Mouse (Mus musculus): Measurements from ENCODE around the gene Glt8d1. TPM values are rescaled to one million over a fixed set of nuclear protein-coding genes. Genes with fewer than 3 reads are reported as not detected.

Glt8d1 gene
- polyA plus RNA-seq, 1 experiment, result 65.6 TPM

DNA sequence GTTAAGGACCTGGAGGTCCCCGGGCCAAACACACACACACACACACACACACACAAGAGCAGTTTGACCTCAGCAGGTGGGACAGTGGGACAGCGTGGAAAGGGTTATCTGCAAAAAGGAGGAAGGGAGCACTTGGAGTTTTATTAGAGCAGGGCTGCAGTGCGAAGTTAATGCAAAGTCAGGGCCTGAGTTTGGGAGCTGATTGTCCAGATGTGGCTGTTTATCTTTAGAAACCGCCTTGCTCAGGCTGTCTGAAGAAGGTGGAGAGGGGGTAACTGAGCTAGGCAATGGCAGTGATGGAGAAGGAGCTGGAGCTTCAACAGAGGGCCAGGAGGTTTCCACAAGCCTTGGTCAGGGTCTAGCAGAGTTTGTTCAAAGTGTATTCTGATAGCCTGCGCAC, 5.6 kb downstream of the Glt8d1 start:
- TF ChIP-seq POLR2A (IDR thresholded peaks at IDR 0.05; ENCODE audit: borderline replicate concordance, low read depth, low read length) (no peak), CTCF (IDR thresholded peaks at IDR 0.05; ENCODE audit: low read depth, low read length) (no peak)
- H3K4me1 ChIP-seq (ENCODE audit: control insufficient read depth, insufficient read depth, low read length), result peaks cover 7% of the 10 kb centered on the region; the same call in 1 of the 2 replicates

DNA sequence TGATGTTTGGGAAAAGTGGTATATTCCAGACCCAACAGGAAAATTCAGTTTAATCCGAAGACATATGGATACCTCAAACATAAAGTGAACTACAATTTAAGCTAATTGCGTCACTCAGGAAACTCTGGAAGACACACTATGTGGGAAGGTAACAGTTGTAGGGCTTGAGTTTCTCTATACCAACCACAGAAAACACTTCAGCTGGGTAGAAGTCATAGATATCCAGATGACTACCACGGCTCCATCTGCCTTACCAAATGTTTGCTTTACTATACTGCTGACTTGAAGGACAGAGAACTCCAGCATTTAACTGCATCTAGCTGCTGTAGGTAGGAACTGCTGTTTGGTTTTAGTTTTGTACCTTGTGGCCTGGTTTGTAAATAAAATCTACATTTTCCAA, 10.4 kb downstream of the Glt8d1 start:
- no peak overlapping the region for H3K27ac ChIP-seq (ENCODE audit: insufficient read depth, low read depth, low read length)
- no peak overlapping the region for H3K4me3 ChIP-seq (ENCODE audit: insufficient read depth, low read length)
- TF ChIP-seq POLR2A (IDR thresholded peaks at IDR 0.05; ENCODE audit: borderline replicate concordance, low read depth, low read length) (no peak), CTCF (IDR thresholded peaks at IDR 0.05; ENCODE audit: low read depth, low read length) (no peak)
- peaks cover 9% of the 10 kb centered on the region for H3K4me1 ChIP-seq (ENCODE audit: control insufficient read depth, insufficient read depth, low read length)

More for the DNA sequence above, 5.6 kb downstream of the Glt8d1 start:
- H3K4me3 ChIP-seq (ENCODE audit: insufficient read depth, low read length), result no peak overlapping the region
- no peak overlapping the region for H3K27ac ChIP-seq (ENCODE audit: insufficient read depth, low read depth, low read length)

DNA sequence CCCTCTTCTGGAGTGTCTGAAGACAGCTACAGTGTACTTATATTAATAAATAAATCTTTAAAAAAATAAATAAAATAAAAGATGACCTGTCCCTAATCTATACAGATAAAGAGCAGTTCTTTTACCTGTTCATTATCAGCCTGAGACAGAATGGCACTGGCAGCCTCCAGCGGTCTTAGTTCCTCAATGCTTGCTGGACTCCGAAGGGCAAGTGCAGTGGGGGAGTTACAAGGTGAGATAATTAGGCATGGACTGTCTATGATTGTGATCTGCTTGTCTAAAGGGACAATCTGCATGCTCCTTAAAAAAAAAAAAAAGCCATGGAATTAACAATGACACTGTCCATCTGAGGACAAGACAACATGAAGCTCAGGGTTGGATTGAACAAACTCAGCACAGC, 12.7 kb downstream of the Glt8d1 start:
- no peak for TF ChIP-seq CTCF (IDR thresholded peaks at IDR 0.05; ENCODE audit: low read depth, low read length)
- TF ChIP-seq POLR2A (IDR thresholded peaks at IDR 0.05; ENCODE audit: borderline replicate concordance, low read depth, low read length), result no peak
- no peak overlapping the region for H3K4me3 ChIP-seq (ENCODE audit: insufficient read depth, low read length)
- no peak overlapping the region for H3K27ac ChIP-seq (ENCODE audit: insufficient read depth, low read depth, low read length)
- peaks cover 14% of the 10 kb centered on the region for H3K4me1 ChIP-seq (ENCODE audit: control insufficient read depth, insufficient read depth, low read length)

GRCm38 (mm10) chr14:31016063-31016462, 14.9 kb downstream of the Glt8d1 start:
- TF ChIP-seq POLR2A (IDR thresholded peaks at IDR 0.05; ENCODE audit: borderline replicate concordance, low read depth, low read length) (no peak), CTCF (IDR thresholded peaks at IDR 0.05; ENCODE audit: low read depth, low read length) (no peak)
- H3K4me3 ChIP-seq (ENCODE audit: insufficient read depth, low read length), result no peak overlapping the region
- H3K27ac ChIP-seq (ENCODE audit: insufficient read depth, low read depth, low read length), result no peak overlapping the region
- peaks cover 14% of the 10 kb centered on the region for H3K4me1 ChIP-seq (ENCODE audit: control insufficient read depth, insufficient read depth, low read length)

- Histone ChIP-seq H3K4me1 (ENCODE audit: control insufficient read depth, insufficient read depth, low read length) (peaks cover 23% of the 10 kb centered on the region), H3K27ac (ENCODE audit: insufficient read depth, low read depth, low read length) (peak overlapping the region; percentile 84), H3K4me3 (ENCODE audit: insufficient read depth, low read length) (peak overlapping the region; percentile 99)
- TF ChIP-seq POLR2A (IDR thresholded peaks at IDR 0.05; ENCODE audit: borderline replicate concordance, low read depth, low read length), result no peak
- TF ChIP-seq CTCF (IDR thresholded peaks at IDR 0.05; ENCODE audit: low read depth, low read length), result no peak
Measured at GRCm38 (mm10) chr14:31017854-31018253, 16.7 kb downstream of the Glt8d1 start.

DNA sequence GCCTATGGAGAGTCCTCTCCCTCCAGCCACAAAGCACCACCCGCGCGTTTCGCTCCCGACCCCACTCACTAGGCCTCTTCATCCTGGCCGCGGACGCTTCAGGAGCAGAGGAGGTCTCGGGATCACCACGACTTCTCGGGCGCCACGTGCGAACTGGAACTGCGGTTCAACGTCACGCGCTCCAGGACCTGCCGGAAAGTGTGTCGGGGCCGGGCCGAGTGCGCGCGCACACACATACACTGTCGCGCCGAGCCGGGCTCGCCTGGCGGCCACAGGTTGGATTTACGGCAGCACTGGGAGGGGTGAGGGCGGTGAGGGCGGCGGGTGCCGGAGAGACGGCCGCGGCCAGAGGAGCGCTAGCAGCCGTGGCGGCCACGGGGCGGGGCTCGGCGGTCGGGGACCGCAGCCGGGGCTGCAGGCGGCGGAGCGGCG, 17.7 kb downstream of the Glt8d1 start, which contains the start of the genes Pbrm1 and Gnl3:
Gene Pbrm1 (plus strand): TSS at position 279 of the 432 bp plus-strand sequence.
Gene Gnl3 (minus strand): TSS at position 293 of the 432 bp plus-strand sequence.
- no peak for TF ChIP-seq CTCF (IDR thresholded peaks at IDR 0.05; ENCODE audit: low read depth, low read length)
- TF ChIP-seq POLR2A (IDR thresholded peaks at IDR 0.05; ENCODE audit: borderline replicate concordance, low read depth, low read length), result no peak
- peaks cover 23% of the 10 kb centered on the region for H3K4me1 ChIP-seq (ENCODE audit: control insufficient read depth, insufficient read depth, low read length)
- H3K4me3 ChIP-seq (ENCODE audit: insufficient read depth, low read length), result peak within 1 kb of the TSS; percentile 99
- H3K27ac ChIP-seq (ENCODE audit: insufficient read depth, low read depth, low read length), result peak within 1 kb of the TSS; percentile 88

- TF ChIP-seq POLR2A (IDR thresholded peaks at IDR 0.05; ENCODE audit: borderline replicate concordance, low read depth, low read length) (peak; percentile 56; the same call in 1 of the 2 replicates), CTCF (IDR thresholded peaks at IDR 0.05; ENCODE audit: low read depth, low read length) (no peak)
- Histone ChIP-seq H3K4me3 (ENCODE audit: insufficient read depth, low read length) (peak overlapping the region; percentile 99), H3K27ac (ENCODE audit: insufficient read depth, low read depth, low read length) (peak overlapping the region; percentile 88), H3K4me1 (ENCODE audit: control insufficient read depth, insufficient read depth, low read length) (peaks cover 23% of the 10 kb centered on the region)
Measured at GRCm38 (mm10) chr14:31019331-31020205, 18.4 kb downstream of the Glt8d1 start.

GRCm38 (mm10) chr14:31022579-31022978, 21.4 kb downstream of the Glt8d1 start:
- TF ChIP-seq CTCF (IDR thresholded peaks at IDR 0.05; ENCODE audit: low read depth, low read length) (no peak), POLR2A (IDR thresholded peaks at IDR 0.05; ENCODE audit: borderline replicate concordance, low read depth, low read length) (no peak)
- H3K4me1 ChIP-seq (ENCODE audit: control insufficient read depth, insufficient read depth, low read length), result peaks cover 11% of the 10 kb centered on the region; the same call in 1 of the 2 replicates
- H3K27ac ChIP-seq (ENCODE audit: insufficient read depth, low read depth, low read length), result no peak overlapping the region
- no peak overlapping the region for H3K4me3 ChIP-seq (ENCODE audit: insufficient read depth, low read length)

DNA sequence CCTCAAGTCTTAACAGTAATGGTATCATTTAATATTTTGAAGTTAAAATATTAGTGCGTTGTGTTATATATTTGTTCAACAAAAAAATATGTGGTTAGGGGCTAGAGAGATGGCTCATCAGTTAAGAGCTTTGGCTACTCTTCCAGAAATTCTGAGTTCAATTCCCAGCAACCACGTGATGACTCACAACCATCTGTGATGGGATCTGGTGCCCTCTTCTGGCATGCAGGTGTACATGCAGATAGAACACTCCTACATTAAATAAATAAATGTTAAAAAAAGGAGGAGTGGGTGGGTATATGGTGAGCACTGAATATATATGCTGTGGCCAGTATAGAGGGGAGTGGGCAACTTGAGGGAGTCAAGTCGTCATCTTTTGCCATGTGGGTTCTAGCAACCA, 24.6 kb downstream of the Glt8d1 start:
- Histone ChIP-seq H3K4me1 (ENCODE audit: control insufficient read depth, insufficient read depth, low read length) (peaks cover 8% of the 10 kb centered on the region; the same call in 1 of the 2 replicates), H3K27ac (ENCODE audit: insufficient read depth, low read depth, low read length) (no peak overlapping the region), H3K4me3 (ENCODE audit: insufficient read depth, low read length) (no peak overlapping the region)
- TF ChIP-seq CTCF (IDR thresholded peaks at IDR 0.05; ENCODE audit: low read depth, low read length), result no peak
- TF ChIP-seq POLR2A (IDR thresholded peaks at IDR 0.05; ENCODE audit: borderline replicate concordance, low read depth, low read length), result no peak

GRCm38 (mm10) chr14:31045296-31045695, 44.1 kb downstream of the Glt8d1 start:
- no peak overlapping the region for H3K27ac ChIP-seq (ENCODE audit: insufficient read depth, low read depth, low read length)
- H3K4me3 ChIP-seq (ENCODE audit: insufficient read depth, low read length), result no peak overlapping the region
- TF ChIP-seq POLR2A (IDR thresholded peaks at IDR 0.05; ENCODE audit: borderline replicate concordance, low read depth, low read length), result no peak
- no peak for TF ChIP-seq CTCF (IDR thresholded peaks at IDR 0.05; ENCODE audit: low read depth, low read length)
- H3K4me1 ChIP-seq (ENCODE audit: control insufficient read depth, insufficient read depth, low read length), result no peaks in the 10 kb centered on the region
